Comparison of ENCODE assay signal across 10 mouse cellular contexts in genomic region chr12:24754693-24755092, GRCm38 (mm10). TPM values are rescaled to one million over a fixed set of nuclear protein-coding genes. Genes with fewer than 3 reads are reported as not detected.
A peak's percentile ranks its signal among the peaks of the same experiment; 100 is the strongest.
DNase-seq lines count a peak whose midpoint lies in the region; ATAC-seq and TF ChIP-seq lines count a peak whose summit lies in the region.
"Had no signal": no experiment of that assay in that cellular context is flagged by ENCODE, and none has a peak within 500 bp of the region (broad histone marks: within the 10 kb centered on the region; RNA-seq: fewer than 3 reads in every experiment).

No protein-coding gene starts in this region.

- no peak overlapping the region for H3K27ac ChIP-seq in kidney, embryonic 14.5 days (ENCODE audit: low read depth, low read length)
- H3K27ac ChIP-seq in lung, embryonic 16.5 days (ENCODE audit: low read length): peak overlapping the region; percentile 24
- H3K27ac ChIP-seq: liver, embryonic 12.5 days had no signal

- no peaks in the 10 kb centered on the region for H3K9me3 ChIP-seq in kidney, embryonic 14.5 days (ENCODE audit: control insufficient read depth, low read length)
- H3K9me3 ChIP-seq in lung, embryonic 16.5 days (ENCODE audit: control insufficient read depth, low read length): no peaks in the 10 kb centered on the region
- H3K9me3 ChIP-seq: liver, embryonic 12.5 days had no signal

- no peak for TF ChIP-seq POLR2A in brain, embryonic 14.5 days (IDR thresholded peaks at IDR 0.05; ENCODE audit: borderline replicate concordance, extremely low read depth, insufficient read depth, insufficient read length, poor library complexity, severe bottlenecking)

- no peak for ATAC-seq in kidney, embryonic 14.5 days (ENCODE audit: low FRiP score, low TSS enrichment)
- ATAC-seq in lung, embryonic 16.5 days (ENCODE audit: low read depth): peak; percentile 61
- no peak for ATAC-seq in inflammation-experienced regulatory T-cells, adult 6 months
- ATAC-seq: activated CD4-positive, CD25-positive, alpha-beta regulatory T cell, adult 4 months; liver, embryonic 12.5 days had no signal

- H3K4me3 ChIP-seq in kidney, embryonic 14.5 days (ENCODE audit: low read length): no peak overlapping the region
- no peak overlapping the region for H3K4me3 ChIP-seq in lung, embryonic 16.5 days (ENCODE audit: low read length)
- H3K4me3 ChIP-seq: liver, embryonic 12.5 days had no signal

- no peaks in the 10 kb centered on the region for H3K36me3 ChIP-seq in kidney, embryonic 14.5 days (ENCODE audit: control insufficient read depth, insufficient read depth, low read length)
- no peaks in the 10 kb centered on the region for H3K36me3 ChIP-seq in lung, embryonic 16.5 days (ENCODE audit: control insufficient read depth, insufficient read depth, low read length)
- H3K36me3 ChIP-seq: liver, embryonic 12.5 days had no signal

- no peaks in the 10 kb centered on the region for H3K27me3 ChIP-seq in kidney, embryonic 14.5 days (ENCODE audit: control insufficient read depth, insufficient read depth, low read length)
- H3K27me3 ChIP-seq in lung, embryonic 16.5 days (ENCODE audit: control insufficient read depth, insufficient read depth, low read depth, low read length): no peaks in the 10 kb centered on the region

- no peak overlapping the region for H3K4me2 ChIP-seq in kidney, embryonic 14.5 days (replicated peaks; ENCODE audit: low read depth, low read length)
- H3K4me2 ChIP-seq in lung, embryonic 16.5 days (ENCODE audit: low read depth, low read length): no peak overlapping the region
- H3K4me2 ChIP-seq: liver, embryonic 12.5 days had no signal

- peak; percentile 13 for DNase-seq in kidney, adult 9 months
- peak; percentile 18 for DNase-seq in brain, embryonic 14.5 days (ENCODE audit: low read depth)
- DNase-seq in cerebellum, adult 8-10 months: peak; percentile 9
- DNase-seq in urinary bladder, postnatal 25 days (ENCODE audit: low spot score): no peak
- DNase-seq: right cerebral cortex, adult 18-20 months had no signal

- no peak overlapping the region for H3K9ac ChIP-seq in kidney, embryonic 14.5 days (ENCODE audit: low read depth, low read length)
- H3K9ac ChIP-seq in lung, embryonic 16.5 days (ENCODE audit: low read length): no peak overlapping the region
- H3K9ac ChIP-seq: liver, embryonic 12.5 days had no signal

- peaks cover 4% of the 10 kb centered on the region; the same call in 1 of the 2 replicates for H3K4me1 ChIP-seq in kidney, embryonic 14.5 days (ENCODE audit: control insufficient read depth, insufficient read depth, low read length)
- no peaks in the 10 kb centered on the region for H3K4me1 ChIP-seq in lung, embryonic 16.5 days (replicated peaks; ENCODE audit: control insufficient read depth, insufficient read depth, low read length)

- WGBS in kidney, embryonic 14.5 days: 64% methylated on average over 5 of the region's 5 CpGs
- WGBS in lung, embryonic 16.5 days: 44% methylated on average over 5 of the region's 5 CpGs

- no peak for TF ChIP-seq CTCF in brain, embryonic 14.5 days (IDR thresholded peaks at IDR 0.05; ENCODE audit: borderline replicate concordance, extremely low read depth, insufficient read depth, insufficient read length)

RNA-seq across cellular contexts. Expression of gene Rrm2, which starts 46.7 kb away (rescaled TPM):
- 206 and 236 TPM in 2 replicates for polyA plus RNA-seq in kidney, embryonic 14.5 days (2014; fragmentation: Nextera tagmentation; extraction: Ambion mirVana)
- polyA plus RNA-seq in brain, embryonic 14.5 days (2012; rRNA removed): 38.1 and 47.0 TPM in 2 replicates
- polyA plus RNA-seq in lung, embryonic 16.5 days (2015; fragmentation: Nextera tagmentation; extraction: Ambion mirVana): 196 and 207 TPM in 2 replicates
- 100 to 1,000 TPM in 1 of 3 experiments, 10 to 100 TPM in 2; 41.3 to 492 (median 44.8) TPM for polyA plus RNA-seq in inflammation-experienced regulatory T-cells, adult 6 months (2017; shearing (Covaris generic))
